Mouse (Mus musculus): ENCODE data around the gene Rfwd3. TPM values are rescaled to one million over a fixed set of nuclear protein-coding genes. Genes with fewer than 3 reads are reported as not detected.

The Rfwd3 gene
- polyA plus RNA-seq (2012; ENCODE audit: low replicate concordance): 2.0 and 7.6 TPM in 2 replicates

GRCm38 (mm10) chr8:111299821-111300568, at the start of gene Rfwd3:
Rfwd3 (minus strand) TSS chr8:111300222.

GRCm38 (mm10) chr8:111337890-111338347, 37.9 kb upstream of the Rfwd3 start, which contains the start of gene Mlkl:
Mlkl (minus strand) TSS chr8:111338177.

GRCm38 (mm10) chr8:111258631-111259407, 41.2 kb downstream of the Rfwd3 start, which contains the start of gene Glg1:
Glg1 (minus strand) TSS chr8:111259216.

Other genes with a start within 250 kb of the Rfwd3 start
- 52.1 and 114 TPM in 2 replicates for gene Exosc6, start 243.9 kb downstream of the Rfwd3 start, polyA plus RNA-seq (2012; ENCODE audit: low replicate concordance)
- not detected in 2 replicates for gene Clec18a, start 207.8 kb downstream of the Rfwd3 start, polyA plus RNA-seq (2012; ENCODE audit: low replicate concordance)
- gene Pdpr, start 205.6 kb downstream of the Rfwd3 start, polyA plus RNA-seq (2012; ENCODE audit: low replicate concordance): 4.6 and 9.3 TPM in 2 replicates
- gene Glg1, start 41.0 kb downstream of the Rfwd3 start, polyA plus RNA-seq (2012; ENCODE audit: low replicate concordance): 16.2 and 22.4 TPM in 2 replicates
- 1.4 and 1.6 TPM in 2 replicates for gene Mlkl, start 38.0 kb upstream of the Rfwd3 start, polyA plus RNA-seq (2012; ENCODE audit: low replicate concordance)
- gene Fa2h, start 93.6 kb upstream of the Rfwd3 start, polyA plus RNA-seq (2012; ENCODE audit: low replicate concordance): not detected in 2 replicates
- gene Wdr59, start 221.9 kb upstream of the Rfwd3 start, polyA plus RNA-seq (2012; ENCODE audit: low replicate concordance): 0.65 and 2.8 TPM in 2 replicates
- gene Znrf1, start 235.9 kb upstream of the Rfwd3 start, polyA plus RNA-seq (2012; ENCODE audit: low replicate concordance): 25.0 and 27.6 TPM in 2 replicates

Measured in leukemia stem cell, adult 10-12 weeks (primary cell).